Mouse (Mus musculus) C2C12 (cell line): ENCODE measurements around the gene Suclg2. TPM values are rescaled to one million over a fixed set of nuclear protein-coding genes. Genes with fewer than 3 reads are reported as not detected.

Experiments used
- H3K27me3 ChIP-seq: one replicate; pipeline ENCODE4 v1.6.1; 2011; ENCODE audit not compliant: control insufficient read depth, insufficient read depth, insufficient read length
- H3K36me3 ChIP-seq: one replicate; pipeline ENCODE4 v1.6.1; 2011; ENCODE audit not compliant: control insufficient read depth, insufficient read depth
- H3K4me3 ChIP-seq: one replicate; pipeline ENCODE4 v1.5.1; 2011; ENCODE audit warnings: mild to moderate bottlenecking, control low read depth; ENCODE audit not compliant: poor library complexity, insufficient read depth, severe bottlenecking
- H3K79me2 ChIP-seq: one replicate; pipeline ENCODE4 v1.6.1; 2011; ENCODE audit not compliant: control insufficient read depth, insufficient read depth
- H3K79me3 ChIP-seq: one replicate; pipeline ENCODE4 v1.6.1; 2011; ENCODE audit warnings: low read depth, control low read depth
- H3ac ChIP-seq: one replicate; pipeline ENCODE3; 2011; ENCODE audit warnings: low read depth; ENCODE audit not compliant: control insufficient read depth, insufficient read length
- CEBPB ChIP-seq: IDR thresholded peaks from one replicate; pipeline ENCODE4 v1.6.1; 2011; ENCODE audit warnings: low read depth, mild to moderate bottlenecking, control low read depth, moderate library complexity
- CTCF ChIP-seq: IDR thresholded peaks from one replicate; pipeline ENCODE4 v1.5.1; 2011; ENCODE audit not compliant: control insufficient read depth, insufficient read depth, insufficient read length
- FOSL1 ChIP-seq: IDR thresholded peaks from one replicate; pipeline ENCODE4 v1.8.0; 2011; ENCODE audit warnings: mild to moderate bottlenecking, low read length; ENCODE audit not compliant: poor library complexity, insufficient read depth, severe bottlenecking
- MAX ChIP-seq: IDR thresholded peaks from one replicate; pipeline ENCODE4 v1.6.1; 2011; ENCODE audit warnings: mild to moderate bottlenecking, control low read depth
- MYOD1 ChIP-seq: IDR thresholded peaks from one replicate; pipeline ENCODE4 v1.6.1; 2011; ENCODE audit warnings: low read depth; ENCODE audit not compliant: control insufficient read depth, insufficient read length
- MYOG ChIP-seq: IDR thresholded peaks from one replicate; pipeline ENCODE4 v1.6.1; 2011; ENCODE audit not compliant: control insufficient read depth, insufficient read length; ENCODE audit errors: extremely low read depth
- USF1 ChIP-seq: IDR thresholded peaks from one replicate; pipeline ENCODE4 v1.6.1; 2011; ENCODE audit warnings: low read depth, mild to moderate bottlenecking, control low read depth, moderate library complexity
- long read RNA-seq, 2 experiments: library from polyadenylated mRNA; unstranded; transcript quantifications; one replicate each; pipeline ENCODE4 v2.0.0; 2019 to 2020
- polyA plus RNA-seq: library from polyadenylated mRNA; unstranded; fragments of >200 nt; fragmentation: generic; extraction: Trizol; gene quantifications from one replicate; pipeline ENCODE4 v1.2.1, GENCODE M21; 2012; ENCODE audit warnings: missing spikeins

Suclg2 gene
- polyA plus RNA-seq = 23.2 TPM
- long read RNA-seq, experiment 1, transcript Suclg2-204 (11 exons, 3,367 nt) = major isoform, 58 of 74 reads
- long read RNA-seq, experiment 1, partial matches to known transcripts = 12 of 74 reads
- long read RNA-seq, experiment 1, other reads (novel, unspliced or antisense) = 4 of 74 reads
- long read RNA-seq, experiment 2, transcript Suclg2-204 (11 exons, 3,367 nt) = major isoform, 384 of 400 reads
- long read RNA-seq, experiment 2, partial matches to known transcripts = 1 of 400 reads
- long read RNA-seq, experiment 2, other reads (novel, unspliced or antisense) = 15 of 400 reads

DNA sequence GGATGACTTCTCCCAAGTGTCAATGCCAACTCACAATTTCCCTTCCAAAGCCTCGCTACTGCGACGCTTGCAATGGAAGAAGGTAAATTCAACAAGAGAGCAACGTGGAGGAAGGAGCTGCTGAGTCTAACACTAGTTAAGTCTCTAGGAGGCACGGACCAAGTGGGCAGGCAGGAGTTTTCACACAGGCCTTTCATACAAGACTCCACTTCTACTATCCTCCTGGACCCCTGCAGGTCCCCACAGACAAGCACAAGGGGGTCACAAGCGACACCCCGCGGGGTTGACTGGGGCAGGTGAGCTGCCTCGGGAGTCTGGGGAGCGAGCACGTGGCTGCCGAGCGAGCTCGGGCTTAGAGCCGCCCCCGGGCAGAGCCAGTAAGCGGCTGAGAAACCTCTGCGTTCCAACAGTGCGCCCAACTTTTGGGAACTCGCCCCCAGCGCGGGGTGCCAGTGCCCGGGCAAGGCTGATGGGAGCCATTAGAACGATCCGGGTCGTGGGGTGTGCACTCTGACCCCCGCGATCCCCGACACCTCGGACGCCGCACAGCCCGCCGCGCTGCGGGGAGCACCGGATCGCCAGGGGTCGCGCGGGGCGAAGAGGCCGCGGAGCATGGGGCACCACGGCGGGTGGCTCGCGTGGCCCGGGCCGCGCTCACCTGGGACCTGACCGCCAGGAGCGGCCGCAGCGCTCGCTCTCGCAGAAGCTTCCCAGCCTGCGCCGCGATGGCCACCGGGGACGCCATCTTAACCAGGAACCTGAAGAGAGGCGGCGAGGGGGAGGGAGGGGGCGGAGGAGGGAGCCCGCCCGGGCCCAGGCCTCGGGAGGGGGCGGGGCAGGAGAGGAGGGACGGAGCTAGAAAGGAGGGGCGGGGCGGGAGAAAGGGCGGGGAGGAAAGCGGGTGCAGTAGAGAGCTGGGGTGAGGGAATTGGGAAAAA, at the start of gene Suclg2:
Gene Suclg2, minus strand, starts transcription at position 770 of the 938 bp plus-strand sequence.
- Histone ChIP-seq H3K79me2 (peaks cover 43% of the 10 kb centered on the region), H3K36me3 (no peaks in the 10 kb centered on the region), H3K79me3 (peaks cover 17% of the 10 kb centered on the region), H3ac (peak within 1 kb of the TSS; percentile 96), H3K27me3 (no peaks in the 10 kb centered on the region), H3K4me3 (peak within 1 kb of the TSS; percentile 55)
- TF ChIP-seq CTCF (no peak), MAX (peak; percentile 90), CEBPB (no peak), USF1 (peak; percentile 12)

DNA sequence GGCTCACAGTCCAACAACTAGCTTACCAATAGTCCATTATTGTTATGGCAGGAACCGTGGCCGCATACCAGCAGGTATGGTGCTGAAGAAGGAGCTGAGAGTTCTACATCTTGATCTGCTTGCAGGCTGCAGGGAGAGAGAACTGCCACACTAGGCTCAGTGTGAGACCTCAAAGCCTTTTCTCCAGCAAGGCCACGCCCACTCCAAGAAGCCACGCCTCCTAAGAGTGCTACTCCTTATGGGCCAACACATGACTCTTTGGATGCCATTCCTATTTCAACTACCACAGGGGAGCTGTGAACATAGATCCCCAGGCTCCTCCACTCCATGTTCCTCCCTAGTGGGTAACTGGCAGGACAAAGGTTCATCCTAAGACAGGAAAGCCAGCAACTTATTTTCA, 48.0 kb upstream of the Suclg2 start:
- Histone ChIP-seq H3K79me2 (no peaks in the 10 kb centered on the region), H3K27me3 (no peaks in the 10 kb centered on the region), H3ac (no peak overlapping the region), H3K36me3 (no peaks in the 10 kb centered on the region), H3K79me3 (no peaks in the 10 kb centered on the region), H3K4me3 (no peak overlapping the region)
- no peak for TF ChIP-seq USF1
- no peak for TF ChIP-seq CTCF
- no peak for TF ChIP-seq MAX
- no peak for TF ChIP-seq FOSL1
- TF ChIP-seq MYOD1 = no peak
- TF ChIP-seq MYOG = no peak
- TF ChIP-seq CEBPB = no peak

- TF ChIP-seq MYOD1 = no peak
- no peak for TF ChIP-seq CTCF
- no peak for TF ChIP-seq MAX
- no peak for TF ChIP-seq USF1
- no peak for TF ChIP-seq FOSL1
- TF ChIP-seq CEBPB = no peak
- no peak for TF ChIP-seq MYOG
- Histone ChIP-seq H3K36me3 (no peaks in the 10 kb centered on the region), H3K79me3 (no peaks in the 10 kb centered on the region), H3ac (no peak overlapping the region), H3K4me3 (no peak overlapping the region), H3K27me3 (no peaks in the 10 kb centered on the region), H3K79me2 (no peaks in the 10 kb centered on the region)
Observed at GRCm38 (mm10) chr6:95759558-95760172, 41.1 kb upstream of the Suclg2 start.

- Histone ChIP-seq H3K79me3 (no peaks in the 10 kb centered on the region), H3K36me3 (no peaks in the 10 kb centered on the region), H3K4me3 (no peak overlapping the region), H3ac (no peak overlapping the region), H3K79me2 (no peaks in the 10 kb centered on the region), H3K27me3 (no peaks in the 10 kb centered on the region)
- TF ChIP-seq CTCF = no peak
- no peak for TF ChIP-seq MYOD1
- TF ChIP-seq CEBPB = no peak
- no peak for TF ChIP-seq FOSL1
- TF ChIP-seq USF1 = no peak
- TF ChIP-seq MYOG = no peak
- no peak for TF ChIP-seq MAX
Observed at GRCm38 (mm10) chr6:95742378-95742777, 23.8 kb upstream of the Suclg2 start.

DNA sequence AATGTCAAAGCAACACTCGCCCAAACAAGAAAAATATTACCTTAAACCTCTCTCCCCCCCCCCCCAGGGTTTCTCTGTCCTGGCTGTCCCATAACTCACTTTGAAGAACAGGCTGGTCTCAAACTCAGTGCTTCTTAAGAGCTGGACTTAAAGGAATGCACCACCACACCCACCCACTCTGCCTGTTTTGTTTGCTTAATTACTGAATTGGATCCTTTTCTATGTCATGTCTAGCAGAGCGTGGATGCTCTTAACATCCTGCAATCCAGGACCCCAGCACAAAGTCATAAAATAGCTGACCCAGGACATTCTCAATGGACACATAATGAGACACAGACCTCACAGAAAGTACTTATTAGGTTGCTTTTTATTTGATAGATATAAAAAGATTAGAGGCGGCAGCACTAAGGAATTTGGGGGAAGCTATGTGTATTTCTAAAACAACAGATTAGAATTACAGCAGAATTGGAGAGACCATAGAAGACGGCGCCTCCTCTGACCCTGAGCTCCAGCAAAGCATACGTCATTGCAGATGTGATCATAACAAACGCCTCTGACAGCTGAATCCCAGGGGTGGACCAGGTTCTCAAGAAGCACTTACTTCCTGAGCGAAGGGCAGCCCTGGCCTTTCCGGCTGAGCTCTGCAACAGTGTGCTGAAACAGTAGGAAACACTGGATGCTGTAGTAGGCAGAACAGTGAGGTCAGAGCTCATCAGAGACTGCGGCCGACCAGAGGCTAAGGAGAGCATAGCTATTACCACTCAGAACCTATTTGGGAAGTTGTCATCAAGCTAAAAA, 13.2 kb upstream of the Suclg2 start:
- no peaks in the 10 kb centered on the region for H3K36me3 ChIP-seq
- H3K79me2 ChIP-seq = no peaks in the 10 kb centered on the region
- H3K4me3 ChIP-seq = no peak overlapping the region
- TF ChIP-seq MYOG = no peak
- TF ChIP-seq USF1 = no peak
- no peak for TF ChIP-seq CTCF
- TF ChIP-seq MYOD1 = no peak
- TF ChIP-seq MAX = no peak
- TF ChIP-seq FOSL1 = no peak
- no peak for TF ChIP-seq CEBPB
- H3ac ChIP-seq = no peak overlapping the region
- no peaks in the 10 kb centered on the region for H3K27me3 ChIP-seq
- no peaks in the 10 kb centered on the region for H3K79me3 ChIP-seq
